Mouse (Mus musculus): ENCODE data around the gene Asap2. TPM values are rescaled to one million over a fixed set of nuclear protein-coding genes. Genes with fewer than 3 reads are reported as not detected.

Asap2 gene
- total RNA-seq, 1 experiment from 2014 or later = 20.4 TPM

DNA sequence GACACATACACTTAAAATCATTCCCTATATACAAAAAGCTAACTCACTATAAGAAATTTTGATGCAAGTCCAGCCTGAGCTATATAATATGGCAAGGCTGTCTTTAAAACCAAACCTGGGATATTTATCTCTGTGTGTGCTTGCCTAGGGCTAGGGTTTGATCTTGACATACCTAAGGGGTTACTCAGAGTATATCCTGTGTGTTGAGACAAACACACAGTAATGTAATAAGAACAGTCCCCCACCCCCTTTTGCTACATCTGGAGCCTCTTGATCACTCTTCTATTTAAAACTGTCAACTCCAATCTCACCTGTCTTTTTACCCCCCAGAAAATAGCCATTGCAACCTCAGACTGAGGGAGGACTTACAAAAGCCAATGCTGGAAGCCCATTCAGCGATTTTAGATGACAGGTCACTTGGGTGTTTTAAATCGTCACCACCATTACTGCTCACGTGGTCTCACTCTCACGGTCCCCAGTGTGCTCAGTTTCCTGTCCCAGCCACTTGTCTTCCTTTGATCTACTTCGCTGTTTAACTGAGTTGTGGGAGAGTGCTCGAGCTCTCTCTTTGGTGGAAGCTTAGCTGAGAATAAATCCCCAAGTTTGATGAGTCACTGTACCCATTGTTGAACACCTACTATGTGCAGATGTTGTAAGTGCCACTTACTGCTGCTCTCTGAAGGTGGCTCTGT, 176.8 kb downstream of the Asap2 start:
- DNase-seq = no peak

DNA sequence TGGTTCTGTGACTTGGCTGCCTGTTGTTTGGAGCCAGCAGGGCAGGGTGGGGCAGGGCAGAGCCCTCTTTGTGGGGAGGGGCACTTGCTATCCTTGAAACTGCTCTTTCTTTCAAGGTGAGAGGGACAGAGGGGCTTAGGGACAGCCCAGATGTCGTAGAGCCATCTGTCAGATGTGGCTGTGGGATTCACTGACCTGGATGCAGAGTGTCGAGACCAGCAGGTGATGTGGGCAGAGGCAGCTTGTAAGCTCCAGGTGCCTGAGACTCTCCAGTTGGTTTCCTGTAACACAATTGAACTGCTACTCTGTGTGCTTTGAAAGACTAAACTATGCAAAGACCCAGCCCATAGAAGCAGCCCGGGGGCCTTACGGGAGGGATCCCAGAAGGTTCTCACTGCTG, 177.5 kb downstream of the Asap2 start:
- no peak for DNase-seq

DNA sequence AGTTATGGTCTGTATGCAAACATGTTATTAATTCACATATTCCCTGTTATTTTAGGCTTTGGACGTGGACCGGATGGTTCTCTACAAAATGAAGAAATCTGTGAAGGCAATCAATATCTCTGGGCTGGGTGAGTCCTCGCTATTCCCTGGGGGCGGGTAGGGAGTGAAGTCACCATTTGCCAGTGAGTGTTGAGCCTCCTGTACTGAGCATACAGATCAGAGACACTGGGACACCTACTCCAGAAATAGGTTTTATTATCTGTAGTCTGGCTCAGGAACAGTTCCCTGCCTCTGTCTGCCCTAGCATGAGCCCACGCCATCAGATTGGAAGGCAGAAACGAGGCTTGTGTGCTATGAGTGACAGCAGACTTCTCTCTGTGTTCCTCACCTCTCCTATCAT, 177.9 kb downstream of the Asap2 start:
- no peak for DNase-seq

DNA sequence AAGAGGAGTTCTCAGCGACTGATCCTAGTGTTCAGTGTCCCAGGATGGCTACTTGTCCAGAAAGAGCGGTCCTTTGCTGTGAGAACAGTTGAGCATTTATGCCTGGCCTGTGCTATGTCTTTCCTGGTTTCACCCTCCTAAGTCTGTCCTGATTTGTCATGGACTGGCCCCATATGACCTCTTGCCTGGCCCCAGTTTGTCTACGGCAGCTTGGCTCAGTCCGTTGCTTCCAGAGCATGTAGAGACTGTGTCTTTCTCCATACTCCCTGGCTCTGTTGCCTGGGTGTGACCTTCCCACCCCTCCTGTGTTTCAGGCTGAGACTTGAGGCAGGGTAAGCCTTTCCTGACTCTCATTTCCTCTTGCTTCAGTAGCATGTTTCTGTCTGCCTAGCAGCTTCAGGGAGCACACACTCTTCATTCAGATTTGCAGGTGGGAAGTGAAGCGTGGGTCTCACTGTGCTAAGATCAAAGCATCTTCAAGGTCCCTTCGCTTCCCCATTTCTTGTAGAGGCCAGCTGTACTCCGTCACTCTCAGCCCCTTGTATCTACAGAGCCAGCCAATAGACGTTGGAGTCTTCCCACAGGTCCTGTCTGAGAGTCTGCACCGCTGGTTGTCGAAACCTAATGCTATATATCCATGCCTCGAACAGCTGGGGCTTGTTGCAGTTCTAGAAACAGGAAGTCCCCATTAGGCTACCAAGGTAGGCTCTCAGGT, 181.7 kb downstream of the Asap2 start:
- no peak for DNase-seq

DNA sequence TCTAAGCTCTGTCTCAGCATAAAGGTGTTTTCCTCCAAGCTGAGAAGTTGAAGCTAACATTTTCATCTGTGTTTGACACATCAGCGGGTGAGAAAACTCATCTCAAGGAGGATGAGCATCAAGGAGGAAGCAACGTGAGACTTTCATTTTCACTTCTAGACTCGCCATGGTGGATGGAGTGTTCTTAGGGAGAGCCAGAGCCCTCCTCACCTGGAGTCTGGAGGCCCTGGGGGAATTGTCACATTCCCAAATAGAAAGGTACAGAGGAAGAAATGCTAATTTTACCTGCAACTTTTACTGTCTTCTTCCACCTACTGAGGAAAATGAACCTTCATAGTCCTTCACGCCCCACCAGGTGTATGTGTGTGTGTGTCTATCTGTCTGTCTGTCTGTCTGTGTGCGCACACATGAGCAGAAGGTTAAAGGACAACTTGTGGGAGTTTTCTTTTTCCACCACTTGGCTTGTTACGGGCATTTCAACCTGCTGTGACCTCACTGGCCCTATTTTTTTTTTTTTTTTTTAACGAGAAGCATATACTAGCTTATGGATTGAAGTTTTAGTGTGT, 183.7 kb downstream of the Asap2 start:
- DNase-seq = no peak

DNA sequence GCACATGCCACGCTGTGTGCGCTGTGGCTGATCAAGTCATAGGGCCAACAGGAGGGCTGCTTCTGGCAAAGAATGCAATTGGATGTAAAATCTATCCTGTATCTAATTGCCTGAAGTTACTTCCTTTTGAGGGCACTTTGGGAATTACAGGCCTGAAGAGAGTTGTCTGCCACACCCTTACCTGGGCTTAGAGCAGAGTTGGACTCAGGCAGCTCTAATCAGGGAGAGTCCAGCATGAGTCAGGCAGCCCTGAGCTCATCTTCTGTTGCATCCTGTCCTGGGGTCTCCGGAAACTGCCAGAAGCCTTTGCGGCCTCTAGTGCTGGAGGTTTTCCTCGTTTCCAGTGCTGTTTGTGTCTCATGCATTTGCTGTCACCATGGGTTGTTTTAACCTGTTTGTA, 186.1 kb downstream of the Asap2 start:
- no peak for DNase-seq

DNA sequence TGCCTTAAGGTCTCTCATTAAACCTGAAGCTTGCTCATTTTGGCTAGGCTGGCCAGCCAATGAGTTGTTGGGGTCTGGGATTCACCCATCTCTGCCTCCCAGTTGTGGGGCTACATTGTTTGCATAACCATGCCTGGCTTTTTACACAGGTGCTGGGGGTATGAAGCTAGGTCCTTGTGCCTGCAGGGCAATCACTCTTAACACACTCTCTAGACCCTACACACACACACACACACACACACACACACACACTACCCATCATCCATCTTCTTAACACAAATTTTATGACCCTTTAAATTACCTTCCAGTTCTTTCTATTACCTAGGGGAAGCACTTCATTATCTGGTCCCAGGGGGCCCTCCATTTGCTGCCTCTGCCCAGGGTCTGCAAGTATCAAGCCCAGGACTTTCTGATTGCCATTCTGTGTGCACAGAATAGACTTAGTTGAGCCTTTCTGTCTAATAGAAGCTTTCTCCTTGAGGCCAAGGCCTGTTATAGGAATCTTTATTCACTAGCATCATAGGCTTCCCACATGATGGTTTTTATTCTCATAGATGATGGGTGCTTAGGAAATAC, 187.0 kb downstream of the Asap2 start:
- DNase-seq = no peak

DNA sequence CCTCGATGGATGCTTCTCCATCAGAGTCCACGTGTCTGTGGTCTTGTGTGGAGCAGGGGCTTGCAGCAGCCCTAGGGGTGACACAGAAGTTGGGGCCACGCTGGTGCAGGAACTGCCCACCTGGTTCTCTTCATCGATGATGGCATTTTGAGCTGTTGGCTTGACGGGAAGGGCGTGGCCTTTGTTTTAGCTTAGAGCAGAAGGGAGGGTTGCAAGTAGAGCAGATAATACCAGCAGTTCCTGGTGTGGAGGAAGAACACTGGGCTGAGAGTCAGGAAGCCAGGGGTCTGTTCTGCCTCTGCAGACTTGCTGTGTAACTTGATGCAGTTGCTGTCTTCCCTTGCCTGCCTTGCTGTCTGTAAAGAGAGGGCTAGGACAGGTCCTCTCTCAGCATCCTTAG, 189.8 kb downstream of the Asap2 start:
- no peak for DNase-seq

DNA sequence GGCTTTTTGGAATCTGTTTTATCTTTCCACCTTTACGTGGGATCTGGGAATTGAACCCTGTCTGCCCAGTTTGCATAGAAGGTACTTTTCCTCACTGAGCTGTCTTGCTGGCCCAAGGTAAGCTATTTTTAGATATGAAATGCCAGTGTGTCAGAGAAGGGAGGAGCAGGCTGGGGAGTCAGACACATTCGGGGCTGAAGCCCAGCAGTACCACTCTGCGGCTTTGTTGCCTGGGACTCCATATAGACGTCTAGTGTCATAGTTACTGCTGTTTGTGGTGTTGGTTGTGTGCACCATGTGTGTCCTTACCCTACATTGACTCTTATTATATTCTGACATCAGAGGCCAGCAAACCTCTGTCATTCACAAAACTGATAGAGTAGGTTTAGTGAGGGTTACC, 192.5 kb downstream of the Asap2 start:
- no peak for DNase-seq

DNA sequence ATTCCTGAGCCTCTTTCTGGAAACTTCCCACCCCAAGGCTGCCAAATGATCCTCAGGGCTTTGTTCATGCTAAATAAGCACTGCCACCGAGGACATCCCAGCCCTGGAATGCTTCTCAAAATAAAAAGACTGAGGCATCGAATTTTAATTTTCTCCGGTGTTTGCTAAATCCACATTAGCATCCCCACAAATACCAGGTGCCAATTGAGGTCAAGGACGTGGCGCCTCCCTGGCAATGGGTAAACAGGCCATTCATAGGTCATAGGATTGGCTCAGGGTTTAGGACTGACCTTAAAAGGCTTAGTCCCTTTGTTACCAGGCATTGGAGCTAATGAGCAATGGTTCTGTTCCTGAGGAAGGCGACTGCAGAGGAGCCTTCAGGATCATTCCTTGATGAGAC, 193.1 kb downstream of the Asap2 start:
- DNase-seq = no peak

DNA sequence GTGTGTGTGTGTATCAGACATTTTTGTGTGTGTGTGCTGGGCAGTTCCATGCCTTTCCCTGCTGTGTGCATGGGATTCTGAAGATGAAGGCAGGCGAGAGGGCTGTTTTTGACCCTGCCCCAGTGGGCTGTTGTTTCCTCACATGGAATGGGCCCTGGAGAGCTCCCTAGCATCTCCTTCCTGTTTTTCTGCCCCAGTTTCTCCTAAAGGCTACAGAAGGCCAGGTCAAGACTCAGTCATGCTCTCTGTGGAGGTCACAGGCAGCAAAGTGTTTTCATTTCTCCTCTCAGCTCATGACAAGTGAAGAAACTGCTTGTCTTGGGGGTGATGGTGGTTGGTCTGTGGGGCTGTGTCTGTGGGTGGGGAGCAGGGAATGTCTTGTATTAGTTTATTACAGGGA, 195.9 kb downstream of the Asap2 start:
- DNase-seq = no peak

DNA sequence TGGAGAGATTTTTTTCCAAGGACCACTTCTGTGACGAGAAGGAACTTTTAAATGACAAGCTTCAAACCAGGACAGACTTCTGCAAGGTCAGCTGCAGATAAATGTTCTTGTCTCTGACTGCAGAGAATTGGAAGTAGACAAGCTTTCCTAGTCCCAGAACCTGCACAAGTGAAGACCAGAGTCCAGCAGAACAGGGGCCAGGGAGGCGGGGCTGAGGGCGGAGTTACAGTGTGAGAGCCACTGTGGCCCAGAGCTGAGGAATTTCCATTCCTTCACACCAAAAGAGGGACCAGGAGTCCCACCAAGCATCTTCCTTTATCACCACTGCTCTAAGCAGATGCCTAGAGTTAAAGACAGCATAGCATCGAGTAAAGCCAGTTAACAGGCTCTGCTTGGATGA, 198.6 kb downstream of the Asap2 start:
- DNase-seq = peak; percentile 36

DNA sequence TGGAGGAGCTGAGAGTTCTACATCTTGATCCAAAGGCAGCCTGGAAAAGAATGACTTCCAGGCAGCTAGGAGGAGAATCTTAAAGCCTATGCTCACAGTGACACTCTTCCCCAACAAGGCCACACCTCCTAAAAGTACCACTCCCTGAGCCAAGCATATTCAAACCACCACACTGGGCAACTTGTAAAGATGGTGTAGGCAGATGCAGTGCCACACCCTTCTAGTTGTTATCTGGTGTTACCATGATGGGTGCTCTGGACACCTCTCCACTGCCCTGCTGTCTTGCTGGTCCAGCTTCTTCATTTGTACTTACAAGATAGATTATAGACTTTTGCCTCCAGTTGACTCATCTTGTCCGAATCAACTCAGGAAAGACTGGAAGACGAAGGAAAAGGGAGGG, 201.3 kb downstream of the Asap2 start:
- no peak for DNase-seq

DNA sequence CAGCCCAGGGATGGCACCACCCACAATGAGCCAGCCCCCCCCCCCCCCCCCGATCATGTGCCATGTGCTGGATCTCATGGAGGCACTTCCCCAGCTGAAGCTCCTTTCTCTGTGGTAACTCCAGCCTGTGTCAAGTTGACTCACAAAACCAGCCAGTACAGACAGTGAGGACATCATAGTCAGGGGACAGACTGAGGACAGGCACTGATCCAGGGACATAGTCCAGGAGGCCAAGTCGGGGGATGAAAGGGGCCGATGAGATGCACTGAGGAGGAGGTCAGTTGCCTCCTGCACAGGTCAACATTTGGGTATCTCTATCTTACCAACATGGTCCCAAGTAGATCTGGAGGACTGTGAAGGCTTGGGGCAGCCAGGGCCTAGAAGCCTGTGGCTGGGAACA, 205.2 kb downstream of the Asap2 start:
- no peak for DNase-seq

DNA sequence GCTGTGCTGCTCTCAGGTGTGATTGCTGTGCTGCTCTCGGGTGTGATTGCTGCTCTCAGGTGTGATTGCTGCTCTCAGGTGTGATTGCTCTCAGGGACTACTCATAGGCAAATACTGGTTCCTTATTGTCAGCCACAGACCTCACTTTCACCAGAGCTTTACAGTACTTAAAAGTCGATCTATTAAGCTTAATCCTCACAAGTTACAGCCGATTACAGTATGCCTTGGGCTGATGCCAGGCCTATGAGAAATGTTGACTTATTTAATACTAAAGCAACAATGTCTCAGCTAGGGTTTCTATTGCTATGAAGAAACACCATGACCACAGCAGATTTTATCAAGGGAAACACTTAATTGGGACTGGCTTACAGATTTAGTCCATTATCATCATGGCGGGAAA, 206.2 kb downstream of the Asap2 start:
- DNase-seq = no peak

DNA sequence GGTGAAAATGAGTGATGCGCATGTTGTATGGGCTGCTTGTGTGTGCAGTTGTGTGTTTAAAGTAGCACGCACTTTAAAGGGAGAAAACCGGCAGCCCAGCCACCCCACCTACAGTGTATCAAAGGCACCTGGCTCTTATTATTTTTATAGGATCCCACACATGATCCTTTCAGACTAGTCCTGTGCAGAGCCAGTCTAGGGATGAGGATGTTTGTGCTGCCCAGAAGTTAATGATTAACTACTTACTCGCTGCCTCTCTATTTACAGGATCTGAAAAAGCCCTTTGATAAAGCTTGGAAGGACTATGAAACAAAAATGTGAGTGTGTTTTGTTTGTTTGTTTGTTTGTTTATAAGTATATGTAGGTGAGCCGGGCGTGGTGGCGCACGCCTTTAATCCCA, 210.4 kb downstream of the Asap2 start:
- DNase-seq = no peak

DNA sequence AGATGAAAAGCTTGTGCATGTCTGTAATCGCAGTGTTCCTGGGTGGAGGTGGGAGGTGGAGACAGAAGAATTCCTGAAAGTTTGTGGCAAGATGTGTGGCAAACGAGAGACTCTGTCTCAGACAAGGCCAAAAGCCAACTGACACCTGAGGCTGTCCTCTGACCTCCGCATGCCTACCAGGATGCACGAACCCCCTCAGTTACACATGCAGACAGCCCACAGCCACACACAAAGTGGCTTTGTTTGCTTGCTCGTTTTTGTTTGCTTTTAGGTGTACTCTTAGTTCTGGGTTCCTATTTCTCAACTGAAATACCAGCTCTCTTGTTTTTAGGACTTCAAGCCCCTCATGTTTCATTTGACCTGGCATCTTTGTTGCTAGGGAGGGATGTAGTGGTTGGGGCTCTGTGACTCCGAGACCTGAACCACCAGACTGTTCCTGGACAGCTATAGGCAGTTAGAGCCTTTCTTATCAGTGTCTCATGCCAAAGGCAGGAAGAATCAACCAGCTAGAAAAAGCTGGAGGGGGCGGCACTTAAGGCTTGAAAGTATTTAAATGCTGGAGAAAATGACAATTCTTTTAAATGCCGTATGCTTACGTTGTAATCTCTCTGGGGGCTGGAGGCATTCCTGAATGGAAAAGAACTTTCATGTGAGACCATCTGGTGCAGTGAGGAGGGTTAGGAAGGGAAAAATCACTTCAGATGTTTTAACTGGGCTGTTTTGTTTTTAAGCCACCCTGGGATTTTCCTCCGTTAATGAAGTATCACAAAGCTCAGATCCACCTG, 211.4 kb downstream of the Asap2 start:
- DNase-seq = no peak

DNA sequence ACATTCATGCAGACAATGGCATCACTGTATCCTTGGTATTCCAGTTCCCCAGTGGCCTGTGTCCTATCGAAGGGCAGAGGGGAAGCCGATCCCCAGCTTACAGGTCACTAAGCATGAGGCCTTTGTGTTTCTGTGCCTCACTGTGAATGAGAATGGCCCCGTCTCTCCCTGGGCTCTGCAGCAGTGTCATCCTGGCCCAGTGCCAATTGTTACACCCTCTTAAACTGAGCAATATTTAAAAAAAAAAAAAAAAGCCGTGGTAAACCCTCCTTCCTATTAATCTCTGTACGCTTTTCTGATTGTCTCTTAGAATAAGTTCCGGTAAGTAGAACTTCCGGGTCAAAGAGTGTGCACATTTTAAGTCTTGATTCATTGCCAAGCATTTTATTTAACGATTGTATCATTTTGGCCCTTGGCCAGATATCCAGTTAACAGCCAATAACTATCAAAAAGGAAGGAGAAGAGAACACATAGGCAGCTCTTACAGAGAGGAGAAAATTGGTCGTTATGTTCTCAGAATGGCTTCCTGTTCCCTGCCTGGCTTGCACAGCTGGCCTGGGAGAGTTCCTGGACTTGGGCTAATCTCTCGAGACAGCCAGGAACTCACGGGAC, 214.5 kb downstream of the Asap2 start:
- peak; percentile 38 for DNase-seq

DNA sequence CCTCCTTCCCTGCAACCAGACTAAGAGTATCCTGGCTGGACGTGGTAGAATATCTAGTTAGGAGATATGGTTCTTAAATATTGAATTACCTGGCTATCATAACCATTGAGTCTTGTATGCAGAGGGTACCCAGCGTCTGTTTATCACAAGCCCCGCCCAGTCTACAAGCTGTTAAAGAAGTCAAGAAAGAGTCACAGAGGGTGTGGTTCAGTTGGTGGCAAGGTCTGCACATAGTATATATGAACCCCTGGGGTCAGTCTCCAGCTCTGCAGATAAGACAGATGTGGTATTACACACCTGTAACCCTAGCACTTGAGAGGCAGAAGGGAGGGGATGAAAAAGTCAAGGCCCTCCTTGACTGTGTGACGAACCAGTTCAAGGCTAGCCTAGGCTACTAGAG, 215.5 kb downstream of the Asap2 start:
- DNase-seq = no peak

DNA sequence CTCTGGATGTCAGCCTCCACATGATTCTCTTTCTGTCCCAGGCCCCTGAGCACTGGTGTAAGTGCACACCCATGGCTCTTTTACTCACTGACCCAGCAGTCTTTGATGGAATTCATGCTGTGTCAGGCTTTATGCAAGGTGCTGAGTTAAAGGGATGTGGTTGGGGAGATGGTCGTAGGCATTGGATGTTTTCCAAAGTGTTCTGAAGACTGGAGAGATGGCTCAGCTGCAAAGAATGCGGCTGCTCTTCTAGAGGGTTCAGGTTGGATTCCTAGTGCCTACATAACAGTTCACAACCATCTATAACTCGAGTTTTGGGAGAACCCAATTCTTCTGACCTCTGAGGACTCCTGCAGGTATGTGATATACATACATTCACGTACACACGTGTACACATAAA, 217.2 kb downstream of the Asap2 start:
- no peak for DNase-seq

DNA sequence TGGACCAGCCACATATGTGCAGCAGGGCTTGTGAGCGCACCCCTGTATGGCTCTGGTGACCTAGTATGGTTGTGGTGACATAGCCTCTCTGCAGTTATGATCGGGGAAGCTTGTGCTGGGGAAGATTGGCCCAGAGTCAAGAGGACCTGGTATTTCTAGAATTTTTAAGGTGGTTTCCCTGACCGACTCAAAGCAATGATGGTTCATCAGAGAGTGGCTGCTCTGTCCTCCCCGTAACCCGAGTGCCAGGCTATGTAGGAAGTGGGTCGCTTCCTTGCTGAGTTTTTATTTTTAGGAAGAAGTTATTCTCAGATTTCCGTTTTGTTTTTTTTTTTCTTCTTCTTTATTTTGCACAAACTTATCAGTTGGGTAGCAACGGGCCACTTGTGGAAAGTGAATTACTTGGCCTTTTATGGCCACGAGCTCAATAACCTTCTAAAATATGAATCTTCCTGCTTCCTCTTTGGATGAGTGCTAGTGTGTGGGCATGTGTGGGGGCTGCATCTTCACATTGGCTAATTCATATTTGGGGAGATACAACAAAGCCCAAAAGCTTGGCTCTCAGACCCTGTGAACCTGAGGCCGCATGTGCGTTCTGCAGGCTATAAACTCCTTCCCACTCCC, 218.0 kb downstream of the Asap2 start:
- no peak for DNase-seq

DNA sequence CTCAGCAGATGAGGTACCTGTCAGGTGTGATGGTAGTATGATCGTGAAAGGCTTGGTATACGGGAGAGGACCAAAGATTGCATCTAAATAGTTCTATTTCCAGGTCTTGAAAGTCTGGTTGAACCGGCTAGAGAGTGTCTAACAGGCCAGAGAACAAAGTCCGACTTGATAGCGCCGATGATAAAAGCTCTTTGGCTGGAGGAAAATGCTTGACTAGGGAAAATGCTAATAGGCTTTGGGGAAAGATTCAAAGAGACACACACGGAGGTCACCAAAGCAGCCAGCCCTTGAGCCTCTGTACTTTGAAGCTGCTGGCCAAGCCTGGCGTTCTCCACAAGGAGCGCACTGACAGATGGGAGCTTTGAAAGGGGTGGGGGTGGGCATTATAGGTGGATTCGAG, 219.0 kb downstream of the Asap2 start:
- DNase-seq = no peak

All from adrenal gland, postnatal 25 days (tissue).